Mouse (Mus musculus): ENCODE data around the gene Hic1.

Hic1 gene

GRCm38 (mm10) chr11:75118141-75118540, 51.2 kb downstream of the Hic1 start:
- no peak for DNase-seq (ENCODE audit: low spot score)

- DNase-seq (ENCODE audit: low spot score) = no peak
Observed at GRCm38 (mm10) chr11:75116379-75116778, 52.9 kb downstream of the Hic1 start.

Measured in yolk sac, embryonic 10.5 days (tissue).